Mouse (Mus musculus): ENCODE measurements around the gene Lim2. TPM values are rescaled to one million over a fixed set of nuclear protein-coding genes. Genes with fewer than 3 reads are reported as not detected.
A peak's percentile ranks its signal among the peaks of the same experiment; 100 is the strongest.

The Lim2 gene
- polyA plus RNA-seq, 1 experiment from 2014 or later: not detected

DNA sequence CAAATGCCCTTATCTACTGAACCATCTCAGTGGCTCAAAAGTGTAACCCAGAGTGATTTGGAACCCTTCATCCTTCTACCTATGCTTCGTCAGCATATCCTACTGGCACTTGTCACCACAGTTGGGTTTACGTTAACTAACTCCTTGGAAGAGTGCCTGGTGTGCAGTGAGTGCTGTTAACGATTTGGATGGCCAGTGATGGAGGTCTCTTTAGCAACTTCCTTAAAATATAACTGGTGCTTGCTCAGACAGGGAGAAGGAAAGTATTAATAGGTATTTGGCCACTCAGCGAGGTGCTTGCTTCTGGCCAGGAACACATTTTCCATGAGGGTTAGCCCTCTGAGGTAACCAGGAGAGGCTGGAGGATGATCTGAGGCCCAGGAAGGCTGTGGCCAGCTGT lies 20.3 kb downstream of the Lim2 start:
- Histone ChIP-seq H3K4me2 (ENCODE audit: low read length) (peak overlapping the region; percentile 8; the same call in 1 of the 2 replicates), H3K4me1 (ENCODE audit: control insufficient read depth in 2 of 2, insufficient read depth in 2 of 2, low read length in 2 of 2) (peaks cover 22 to 37% of the 10 kb centered on the region in 2 experiments), H3K9me3 (ENCODE audit: control insufficient read depth, low read length) (no peaks in the 10 kb centered on the region), H3K27me3 (ENCODE audit: control insufficient read depth, insufficient read depth, low read length) (no peaks in the 10 kb centered on the region), H3K36me3 (ENCODE audit: control insufficient read depth, insufficient read depth, low read length) (peaks cover 22% of the 10 kb centered on the region), H3K9ac (ENCODE audit: low read length) (no peak overlapping the region), H3K4me3 (ENCODE audit: control insufficient read depth in 1 of 2, insufficient read depth in 1 of 2, low read depth in 1 of 2, low read length in 2 of 2) (no peak overlapping the region), H3K27ac (replicated peaks in 1 of 2; ENCODE audit: control insufficient read depth in 1 of 2, insufficient read depth in 1 of 2, low read depth in 2 of 2, low read length in 2 of 2) (peak overlapping the region in 1 of 2 experiments; percentile 47; a peak in 2 of 4 replicates)
- no peak for ATAC-seq (ENCODE audit: insufficient number of reproducible peaks, insufficient read depth, low FRiP score, low read depth)
- WGBS: 67% methylated on average over 4 of the region's 4 CpGs

DNA sequence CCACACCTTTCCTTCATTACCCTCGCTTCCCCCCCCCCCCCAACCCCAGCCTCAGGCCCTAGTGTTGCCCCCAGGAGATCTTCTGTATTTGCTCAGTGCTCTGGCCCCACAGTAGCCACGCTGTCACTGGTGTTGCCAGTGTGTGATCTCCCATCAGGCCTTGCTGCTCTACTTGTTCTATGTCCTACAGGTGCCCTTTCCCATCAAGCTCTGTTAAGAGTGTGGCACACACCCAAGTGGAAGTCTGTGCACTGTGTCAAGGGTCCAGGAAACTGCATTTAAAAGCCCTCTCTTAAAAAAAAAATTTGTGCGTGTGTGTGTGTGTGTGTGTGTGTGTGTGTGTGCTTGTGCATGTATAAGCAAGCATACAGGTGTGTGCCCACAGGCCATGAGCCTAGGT lies 20.8 kb downstream of the Lim2 start:
- ATAC-seq (ENCODE audit: insufficient number of reproducible peaks, insufficient read depth, low FRiP score, low read depth): no peak
- no peak overlapping the region for H3K4me3 ChIP-seq (ENCODE audit: control insufficient read depth in 1 of 2, insufficient read depth in 1 of 2, low read depth in 1 of 2, low read length in 2 of 2)
- H3K27me3 ChIP-seq (ENCODE audit: control insufficient read depth, insufficient read depth, low read length): no peaks in the 10 kb centered on the region
- 90% methylated on average over 3 of the region's 3 CpGs for WGBS
- peak overlapping the region; percentile 8; the same call in 1 of the 2 replicates for H3K4me2 ChIP-seq (ENCODE audit: low read length)
- H3K4me1 ChIP-seq (ENCODE audit: control insufficient read depth in 2 of 2, insufficient read depth in 2 of 2, low read length in 2 of 2): peaks cover 19 to 37% of the 10 kb centered on the region in 2 experiments
- no peaks in the 10 kb centered on the region for H3K9me3 ChIP-seq (ENCODE audit: control insufficient read depth, low read length)
- H3K27ac ChIP-seq (replicated peaks in 1 of 2; ENCODE audit: control insufficient read depth in 1 of 2, insufficient read depth in 1 of 2, low read depth in 2 of 2, low read length in 2 of 2): peak overlapping the region; percentile 33 to 47; a peak in 3 of 4 replicates
- H3K36me3 ChIP-seq (ENCODE audit: control insufficient read depth, insufficient read depth, low read length): peaks cover 26% of the 10 kb centered on the region
- no peak overlapping the region for H3K9ac ChIP-seq (ENCODE audit: low read length)

- H3K9me3 ChIP-seq (ENCODE audit: control insufficient read depth, low read length): no peaks in the 10 kb centered on the region
- ATAC-seq (ENCODE audit: insufficient number of reproducible peaks, insufficient read depth, low FRiP score, low read depth): no peak
- H3K36me3 ChIP-seq (ENCODE audit: control insufficient read depth, insufficient read depth, low read length): peaks cover 42% of the 10 kb centered on the region
- WGBS: 93% methylated on average over 2 of the region's 2 CpGs
- H3K9ac ChIP-seq (ENCODE audit: low read length): no peak overlapping the region
- H3K4me2 ChIP-seq (ENCODE audit: low read length): no peak overlapping the region
- H3K27ac ChIP-seq (replicated peaks in 1 of 2; ENCODE audit: control insufficient read depth in 1 of 2, insufficient read depth in 1 of 2, low read depth in 2 of 2, low read length in 2 of 2): peak overlapping the region in 1 of 2 experiments; percentile 72; a peak in 2 of 4 replicates
- H3K4me1 ChIP-seq (ENCODE audit: control insufficient read depth in 2 of 2, insufficient read depth in 2 of 2, low read length in 2 of 2): peaks cover 13 to 32% of the 10 kb centered on the region in 2 experiments
- no peaks in the 10 kb centered on the region for H3K27me3 ChIP-seq (ENCODE audit: control insufficient read depth, insufficient read depth, low read length)
- H3K4me3 ChIP-seq (ENCODE audit: control insufficient read depth in 1 of 2, insufficient read depth in 1 of 2, low read depth in 1 of 2, low read length in 2 of 2): no peak overlapping the region
Measured at GRCm38 (mm10) chr7:43449811-43450210, 22.3 kb downstream of the Lim2 start.

- Histone ChIP-seq H3K9me3 (ENCODE audit: control insufficient read depth, low read length) (no peaks in the 10 kb centered on the region), H3K4me2 (ENCODE audit: low read length) (no peak overlapping the region), H3K36me3 (ENCODE audit: control insufficient read depth, insufficient read depth, low read length) (peaks cover 61% of the 10 kb centered on the region), H3K9ac (ENCODE audit: low read length) (no peak overlapping the region), H3K4me3 (ENCODE audit: control insufficient read depth in 1 of 2, insufficient read depth in 1 of 2, low read depth in 1 of 2, low read length in 2 of 2) (no peak overlapping the region), H3K4me1 (ENCODE audit: control insufficient read depth in 2 of 2, insufficient read depth in 2 of 2, low read length in 2 of 2) (peaks cover 11 to 27% of the 10 kb centered on the region in 2 experiments), H3K27ac (replicated peaks in 1 of 2; ENCODE audit: control insufficient read depth in 1 of 2, insufficient read depth in 1 of 2, low read depth in 2 of 2, low read length in 2 of 2) (no peak overlapping the region), H3K27me3 (ENCODE audit: control insufficient read depth, insufficient read depth, low read length) (no peaks in the 10 kb centered on the region)
- WGBS: 94% methylated on average over 11 of the region's 11 CpGs
- no peak for ATAC-seq (ENCODE audit: insufficient number of reproducible peaks, insufficient read depth, low FRiP score, low read depth)
Measured at GRCm38 (mm10) chr7:43451726-43452125, 24.3 kb downstream of the Lim2 start.

DNA sequence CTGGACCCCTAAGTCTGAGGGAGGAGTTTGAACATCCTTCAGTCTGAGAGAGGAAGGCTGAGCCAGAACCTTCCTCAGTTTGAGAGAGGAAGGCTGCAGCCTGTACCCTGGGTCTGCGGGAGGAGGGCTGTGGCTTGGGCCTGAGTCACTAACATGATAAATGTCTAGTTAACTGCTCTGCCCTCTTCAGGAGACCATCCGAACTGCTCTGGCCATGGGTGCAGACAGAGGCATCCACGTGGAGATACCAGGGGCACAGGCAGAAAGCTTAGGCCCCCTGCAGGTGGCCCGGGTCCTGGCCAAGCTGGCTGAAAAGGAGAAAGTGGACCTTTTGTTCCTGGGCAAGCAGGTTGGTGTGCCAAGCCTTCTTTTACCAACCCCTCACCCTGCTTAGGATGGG lies 25.1 kb downstream of the Lim2 start:
- no peak overlapping the region for H3K4me3 ChIP-seq (ENCODE audit: control insufficient read depth in 1 of 2, insufficient read depth in 1 of 2, low read depth in 1 of 2, low read length in 2 of 2)
- no peaks in the 10 kb centered on the region for H3K27me3 ChIP-seq (ENCODE audit: control insufficient read depth, insufficient read depth, low read length)
- no peaks in the 10 kb centered on the region for H3K9me3 ChIP-seq (ENCODE audit: control insufficient read depth, low read length)
- H3K4me1 ChIP-seq (ENCODE audit: control insufficient read depth in 2 of 2, insufficient read depth in 2 of 2, low read length in 2 of 2): peaks cover 11 to 23% of the 10 kb centered on the region in 2 experiments
- no peak overlapping the region for H3K9ac ChIP-seq (ENCODE audit: low read length)
- H3K36me3 ChIP-seq (ENCODE audit: control insufficient read depth, insufficient read depth, low read length): peaks cover 70% of the 10 kb centered on the region
- 34% methylated on average over 4 of the region's 4 CpGs for WGBS
- H3K4me2 ChIP-seq (ENCODE audit: low read length): no peak overlapping the region
- no peak for ATAC-seq (ENCODE audit: insufficient number of reproducible peaks, insufficient read depth, low FRiP score, low read depth)
- no peak overlapping the region for H3K27ac ChIP-seq (replicated peaks in 1 of 2; ENCODE audit: control insufficient read depth in 1 of 2, insufficient read depth in 1 of 2, low read depth in 2 of 2, low read length in 2 of 2)

DNA sequence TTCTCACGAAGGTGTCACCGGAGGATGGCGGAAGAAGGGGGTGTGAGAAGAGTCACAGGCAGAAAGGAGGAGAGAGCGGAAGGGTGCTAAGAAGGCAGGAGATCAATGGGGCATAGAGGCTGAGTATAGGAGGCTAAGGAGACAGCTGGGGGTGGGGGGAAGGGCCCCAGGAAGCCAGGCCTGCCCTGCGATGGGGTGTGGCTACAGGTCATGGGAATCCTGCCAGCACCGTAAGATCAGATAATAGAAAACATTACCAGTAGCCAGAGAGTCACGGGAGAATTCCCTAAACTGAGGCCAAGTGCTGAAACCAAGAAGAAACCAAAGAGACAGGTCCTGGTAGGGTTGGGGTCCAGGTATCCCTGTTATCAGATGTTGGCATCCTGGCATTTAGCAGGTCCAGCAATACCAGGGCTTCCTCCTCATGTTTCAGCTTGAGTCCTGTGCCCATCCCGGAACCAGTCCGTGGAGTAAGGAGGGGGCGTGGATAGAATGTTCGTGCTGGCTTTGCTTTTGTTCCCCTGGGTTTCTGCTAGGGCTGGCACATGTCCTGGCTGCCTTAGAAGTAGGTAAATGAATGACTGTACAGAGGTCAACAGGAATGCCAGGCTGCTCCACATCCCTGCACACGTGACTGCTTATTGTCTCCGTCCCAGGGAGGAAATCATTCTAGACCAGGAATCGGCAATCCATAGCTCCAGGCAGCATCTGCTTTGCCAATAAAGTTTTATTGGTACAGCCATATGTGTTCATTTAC lies 26.3 kb downstream of the Lim2 start:
- 86% methylated on average over 14 of the region's 14 CpGs for WGBS
- no peak overlapping the region for H3K4me2 ChIP-seq (ENCODE audit: low read length)
- peaks cover 7 to 12% of the 10 kb centered on the region in 2 experiments for H3K4me1 ChIP-seq (ENCODE audit: control insufficient read depth in 2 of 2, insufficient read depth in 2 of 2, low read length in 2 of 2)
- H3K27ac ChIP-seq (replicated peaks in 1 of 2; ENCODE audit: control insufficient read depth in 1 of 2, insufficient read depth in 1 of 2, low read depth in 2 of 2, low read length in 2 of 2): no peak overlapping the region
- no peaks in the 10 kb centered on the region for H3K9me3 ChIP-seq (ENCODE audit: control insufficient read depth, low read length)
- H3K36me3 ChIP-seq (ENCODE audit: control insufficient read depth, insufficient read depth, low read length): peaks cover 75% of the 10 kb centered on the region
- H3K27me3 ChIP-seq (ENCODE audit: control insufficient read depth, insufficient read depth, low read length): no peaks in the 10 kb centered on the region
- no peak overlapping the region for H3K9ac ChIP-seq (ENCODE audit: low read length)
- no peak overlapping the region for H3K4me3 ChIP-seq (ENCODE audit: control insufficient read depth in 1 of 2, insufficient read depth in 1 of 2, low read depth in 1 of 2, low read length in 2 of 2)
- no peak for ATAC-seq (ENCODE audit: insufficient number of reproducible peaks, insufficient read depth, low FRiP score, low read depth)

DNA sequence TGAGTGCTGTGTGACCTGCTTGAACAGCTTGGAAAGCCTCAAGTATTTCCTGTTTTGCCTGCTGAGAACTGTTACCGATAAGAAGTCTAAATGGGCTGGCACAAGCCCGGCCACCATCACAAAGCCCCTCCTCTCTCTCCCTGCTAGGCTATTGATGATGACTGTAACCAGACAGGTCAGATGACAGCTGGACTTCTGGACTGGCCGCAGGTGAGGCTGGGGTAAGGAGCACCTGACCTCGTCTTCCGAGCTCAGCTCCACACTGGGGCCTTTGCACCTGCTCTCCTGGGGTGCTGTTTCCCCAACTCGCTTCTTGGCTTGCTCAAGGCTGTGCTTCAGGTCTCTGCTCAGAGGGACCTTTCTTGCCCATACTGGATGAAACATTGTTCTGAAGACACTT lies 26.9 kb downstream of the Lim2 start:
- peaks cover 3 to 6% of the 10 kb centered on the region in 2 experiments for H3K4me1 ChIP-seq (ENCODE audit: control insufficient read depth in 2 of 2, insufficient read depth in 2 of 2, low read length in 2 of 2)
- WGBS: 92% methylated on average over 6 of the region's 6 CpGs
- no peak for ATAC-seq (ENCODE audit: insufficient number of reproducible peaks, insufficient read depth, low FRiP score, low read depth)
- H3K9me3 ChIP-seq (ENCODE audit: control insufficient read depth, low read length): no peaks in the 10 kb centered on the region
- H3K4me3 ChIP-seq (ENCODE audit: control insufficient read depth in 1 of 2, insufficient read depth in 1 of 2, low read depth in 1 of 2, low read length in 2 of 2): no peak overlapping the region
- H3K36me3 ChIP-seq (ENCODE audit: control insufficient read depth, insufficient read depth, low read length): peaks cover 75% of the 10 kb centered on the region
- no peak overlapping the region for H3K27ac ChIP-seq (replicated peaks in 1 of 2; ENCODE audit: control insufficient read depth in 1 of 2, insufficient read depth in 1 of 2, low read depth in 2 of 2, low read length in 2 of 2)
- H3K27me3 ChIP-seq (ENCODE audit: control insufficient read depth, insufficient read depth, low read length): no peaks in the 10 kb centered on the region
- H3K9ac ChIP-seq (ENCODE audit: low read length): no peak overlapping the region
- H3K4me2 ChIP-seq (ENCODE audit: low read length): no peak overlapping the region

Data from heart, embryonic 14.5 days (tissue).